Mouse (Mus musculus): ENCODE data around the gene Sema5b. TPM values are rescaled to one million over a fixed set of nuclear protein-coding genes. Genes with fewer than 3 reads are reported as not detected.
A peak's percentile ranks its signal among the peaks of the same experiment; 100 is the strongest.

The Sema5b gene
- polyA plus RNA-seq, 1 experiment from 2014 or later = 2.7 TPM

DNA sequence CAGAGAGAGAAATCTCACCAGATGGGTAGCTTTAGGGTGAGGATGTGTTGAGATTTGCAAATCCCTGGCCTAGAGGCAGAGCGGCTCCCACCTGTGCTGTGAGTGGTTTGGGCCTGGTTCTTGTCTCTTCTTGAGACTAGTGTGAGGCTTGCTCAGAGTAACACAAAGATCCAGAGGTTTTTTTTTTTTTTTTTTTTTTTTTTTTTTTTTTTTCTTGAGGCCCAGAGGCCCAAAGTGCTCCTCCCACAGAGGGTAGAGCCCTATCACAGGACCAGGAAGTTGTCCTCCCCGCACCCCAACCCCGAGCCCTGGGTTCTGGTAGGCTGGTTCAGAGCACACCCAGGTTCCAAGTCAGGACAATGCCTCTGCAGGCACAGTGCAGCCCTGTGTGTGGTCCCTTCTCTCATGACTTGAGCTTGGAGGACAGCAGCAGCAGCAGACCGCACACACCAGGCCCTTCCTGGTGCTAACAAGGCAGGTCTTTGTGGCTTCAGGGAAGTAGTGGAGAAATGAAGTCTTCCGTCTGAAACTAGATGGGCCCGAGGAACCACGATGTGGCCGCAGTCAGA lies 44.3 kb downstream of the Sema5b start:
- Histone ChIP-seq H3K27me3 (ENCODE audit: insufficient read depth, low read length) (0 out of 2 replicates have a peak, but pooled peaks cover 5% of the 10 kb centered on the region), H3K4me3 (ENCODE audit: low read depth, low read length) (no peak overlapping the region), H3K36me3 (ENCODE audit: insufficient read depth) (no peaks in the 10 kb centered on the region), H3K9me3 (ENCODE audit: low read depth, low read length) (no peaks in the 10 kb centered on the region), H3K27ac (ENCODE audit: low read depth) (no peak overlapping the region), H3K4me2 (no peak overlapping the region), H3K9ac (no peak overlapping the region), H3K4me1 (ENCODE audit: insufficient read depth) (peaks cover 9% of the 10 kb centered on the region)
- WGBS = 73% methylated on average over 8 of the region's 8 CpGs
- DNase-seq (no peak), ATAC-seq (ENCODE audit: insufficient read depth) (no peak; the same call in 1 of the 2 replicates)
- no peak for TF ChIP-seq CTCF (IDR thresholded peaks at IDR 0.05; ENCODE audit: low read depth)

DNA sequence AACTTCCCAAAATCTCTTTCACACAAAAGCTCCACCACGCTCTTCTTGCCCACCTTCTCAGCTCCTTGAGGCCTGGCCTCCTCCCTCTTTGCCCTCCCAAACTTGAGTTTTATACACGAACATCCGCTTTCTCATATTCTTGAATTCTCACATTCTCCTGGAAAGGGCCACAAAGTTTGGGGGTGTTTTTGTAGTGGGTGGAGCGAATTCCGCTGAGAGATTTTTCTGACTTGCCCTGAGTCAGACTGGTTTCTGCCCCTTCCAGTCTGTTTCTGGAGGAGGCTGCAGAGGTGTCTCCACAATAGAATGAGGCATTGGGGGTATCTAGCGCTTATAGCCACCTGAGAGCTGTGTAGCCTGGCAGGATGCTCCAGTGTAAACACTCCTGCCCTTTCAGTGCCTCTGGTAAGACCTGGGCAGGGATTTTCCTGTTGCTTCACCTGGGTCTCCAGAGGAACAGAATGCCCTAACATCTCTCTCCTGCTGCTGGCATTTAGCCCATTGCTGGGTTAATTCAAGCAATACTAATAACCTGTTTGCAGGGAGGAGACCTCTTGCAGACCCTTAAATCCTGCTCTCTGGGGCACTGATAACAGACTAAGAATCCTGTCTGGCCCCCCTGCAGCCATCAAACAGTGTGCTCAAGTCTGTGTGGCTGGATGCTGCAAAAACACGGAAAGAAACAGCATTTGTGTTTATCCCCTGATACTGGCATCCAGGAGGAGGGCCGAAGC lies 46.3 kb downstream of the Sema5b start:
- Histone ChIP-seq H3K36me3 (ENCODE audit: insufficient read depth) (no peaks in the 10 kb centered on the region), H3K27ac (ENCODE audit: low read depth) (no peak overlapping the region), H3K9ac (peak overlapping the region; percentile 38; the same call in 1 of the 2 replicates), H3K4me3 (ENCODE audit: low read depth, low read length) (no peak overlapping the region), H3K9me3 (ENCODE audit: low read depth, low read length) (no peaks in the 10 kb centered on the region), H3K27me3 (ENCODE audit: insufficient read depth, low read length) (0 out of 2 replicates have a peak, but pooled peaks cover 5% of the 10 kb centered on the region), H3K4me2 (peak overlapping the region; percentile 56; the same call in 1 of the 2 replicates), H3K4me1 (ENCODE audit: insufficient read depth) (peaks cover 15% of the 10 kb centered on the region)
- DNase-seq = no peak
- WGBS = 58% methylated on average over 8 of the region's 8 CpGs
- TF ChIP-seq CTCF (IDR thresholded peaks at IDR 0.05; ENCODE audit: low read depth) = no peak
- ATAC-seq (ENCODE audit: insufficient read depth) = no peak

DNA sequence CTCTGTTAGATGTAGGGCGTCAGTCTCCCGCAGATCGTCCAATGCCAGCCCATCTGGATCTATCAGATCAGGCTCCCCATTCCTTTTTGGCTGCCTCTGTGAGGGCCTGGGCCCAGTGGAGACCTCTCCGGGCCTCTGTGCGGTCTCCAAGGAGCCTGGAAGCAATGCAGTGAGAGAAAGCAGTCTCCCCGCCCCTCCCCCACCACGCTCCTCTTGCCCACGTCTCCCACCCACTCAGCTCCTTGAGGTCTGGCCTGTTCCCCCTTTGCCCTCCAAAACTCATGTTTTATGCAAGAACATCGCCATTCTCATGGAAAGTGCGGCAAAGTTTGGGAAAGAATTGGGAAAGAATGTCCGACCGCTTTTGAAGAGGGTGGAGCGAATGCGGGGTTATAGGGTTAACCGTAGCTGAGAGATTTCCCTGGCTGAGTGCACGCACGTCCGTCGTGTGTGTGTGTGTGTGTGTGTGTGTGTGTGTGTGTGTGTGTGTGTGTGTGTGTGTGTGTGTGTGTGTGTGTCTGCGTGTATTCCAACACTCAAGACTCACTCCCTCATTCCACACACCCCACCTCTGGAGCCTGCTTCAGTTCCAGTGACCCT lies 47.0 kb downstream of the Sema5b start:
- no peak for ATAC-seq (ENCODE audit: insufficient read depth)
- DNase-seq = peak; percentile 48
- H3K27me3 ChIP-seq (ENCODE audit: insufficient read depth, low read length) = 0 out of 2 replicates have a peak, but pooled peaks cover 5% of the 10 kb centered on the region
- H3K4me2 ChIP-seq = peak overlapping the region; percentile 56
- H3K27ac ChIP-seq (ENCODE audit: low read depth) = no peak overlapping the region
- H3K4me1 ChIP-seq (ENCODE audit: insufficient read depth) = peaks cover 15% of the 10 kb centered on the region
- WGBS = 8% methylated on average over 20 of the region's 20 CpGs
- TF ChIP-seq CTCF (IDR thresholded peaks at IDR 0.05; ENCODE audit: low read depth) = no peak
- H3K9ac ChIP-seq = peak overlapping the region; percentile 38
- no peaks in the 10 kb centered on the region for H3K36me3 ChIP-seq (ENCODE audit: insufficient read depth)
- H3K4me3 ChIP-seq (ENCODE audit: low read depth, low read length) = peak overlapping the region; percentile 16; the same call in 1 of the 2 replicates
- H3K9me3 ChIP-seq (ENCODE audit: low read depth, low read length) = no peaks in the 10 kb centered on the region

DNA sequence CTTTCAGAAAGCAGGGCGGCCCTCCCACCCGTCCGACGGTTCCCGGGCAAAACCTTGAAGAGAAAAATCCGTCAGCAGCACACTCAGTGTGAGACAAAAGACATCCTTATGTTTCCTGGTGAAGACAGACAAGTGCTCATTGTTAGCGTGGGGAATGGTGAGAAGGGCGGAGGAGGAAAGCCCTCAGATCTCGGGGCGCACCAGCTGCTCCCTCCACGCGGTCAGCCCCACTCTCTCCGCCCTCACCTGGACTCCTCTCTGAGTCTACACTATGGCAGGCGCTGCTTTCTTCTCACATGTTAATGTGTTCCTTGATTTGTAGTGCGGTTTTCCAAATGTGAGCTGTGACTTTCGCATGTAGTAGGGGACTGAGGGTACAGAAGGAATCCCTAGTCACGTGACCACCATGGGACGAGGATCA lies 47.8 kb downstream of the Sema5b start:
- peaks cover 15% of the 10 kb centered on the region for H3K4me1 ChIP-seq (ENCODE audit: insufficient read depth)

DNA sequence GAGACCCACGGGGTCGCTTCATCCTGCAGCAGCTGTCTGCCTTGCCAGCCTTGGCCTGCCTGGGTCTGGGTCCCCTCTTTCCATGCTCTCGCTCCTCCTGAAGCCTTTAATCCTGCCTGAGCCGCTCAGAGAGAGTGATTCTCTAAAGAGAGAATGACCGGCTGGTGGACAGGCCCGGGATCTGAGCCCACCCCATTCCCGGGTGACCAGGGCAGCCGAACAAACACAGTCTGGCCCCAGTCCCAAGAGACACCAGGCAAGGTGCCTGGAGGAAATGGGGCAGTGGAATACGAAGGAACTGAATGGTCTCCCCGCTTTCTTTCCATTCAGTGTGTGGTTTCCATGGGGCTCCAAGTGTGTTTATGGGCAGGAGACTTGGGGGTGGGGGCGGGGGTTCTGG lies 50.8 kb downstream of the Sema5b start:
- peaks cover 16% of the 10 kb centered on the region for H3K4me1 ChIP-seq (ENCODE audit: insufficient read depth)
- H3K9ac ChIP-seq = no peak overlapping the region
- DNase-seq = no peak
- no peak for ATAC-seq (ENCODE audit: insufficient read depth)
- TF ChIP-seq CTCF (IDR thresholded peaks at IDR 0.05; ENCODE audit: low read depth) = no peak
- peaks cover 4% of the 10 kb centered on the region; the same call in 1 of the 2 replicates for H3K9me3 ChIP-seq (ENCODE audit: low read depth, low read length)
- H3K4me3 ChIP-seq (ENCODE audit: low read depth, low read length) = no peak overlapping the region
- no peak overlapping the region for H3K27ac ChIP-seq (ENCODE audit: low read depth)
- 14% methylated on average over 11 of the region's 11 CpGs for WGBS
- H3K36me3 ChIP-seq (ENCODE audit: insufficient read depth) = no peaks in the 10 kb centered on the region
- 0 out of 2 replicates have a peak, but pooled peaks cover 5% of the 10 kb centered on the region for H3K27me3 ChIP-seq (ENCODE audit: insufficient read depth, low read length)
- H3K4me2 ChIP-seq = no peak overlapping the region

More for the DNA sequence above, 47.8 kb downstream of the Sema5b start:
- no peak overlapping the region for H3K27ac ChIP-seq (ENCODE audit: low read depth)
- H3K36me3 ChIP-seq (ENCODE audit: insufficient read depth) = no peaks in the 10 kb centered on the region
- H3K9ac ChIP-seq = no peak overlapping the region
- H3K9me3 ChIP-seq (ENCODE audit: low read depth, low read length) = peaks cover 4% of the 10 kb centered on the region; the same call in 1 of the 2 replicates
- H3K4me2 ChIP-seq = peak overlapping the region; percentile 22; the same call in 1 of the 2 replicates
- 27% methylated on average over 18 of the region's 18 CpGs for WGBS
- TF ChIP-seq CTCF (IDR thresholded peaks at IDR 0.05; ENCODE audit: low read depth) = no peak
- H3K27me3 ChIP-seq (ENCODE audit: insufficient read depth, low read length) = 0 out of 2 replicates have a peak, but pooled peaks cover 5% of the 10 kb centered on the region
- H3K4me3 ChIP-seq (ENCODE audit: low read depth, low read length) = no peak overlapping the region
- no peak for ATAC-seq (ENCODE audit: insufficient read depth)
- DNase-seq = peak; percentile 24

DNA sequence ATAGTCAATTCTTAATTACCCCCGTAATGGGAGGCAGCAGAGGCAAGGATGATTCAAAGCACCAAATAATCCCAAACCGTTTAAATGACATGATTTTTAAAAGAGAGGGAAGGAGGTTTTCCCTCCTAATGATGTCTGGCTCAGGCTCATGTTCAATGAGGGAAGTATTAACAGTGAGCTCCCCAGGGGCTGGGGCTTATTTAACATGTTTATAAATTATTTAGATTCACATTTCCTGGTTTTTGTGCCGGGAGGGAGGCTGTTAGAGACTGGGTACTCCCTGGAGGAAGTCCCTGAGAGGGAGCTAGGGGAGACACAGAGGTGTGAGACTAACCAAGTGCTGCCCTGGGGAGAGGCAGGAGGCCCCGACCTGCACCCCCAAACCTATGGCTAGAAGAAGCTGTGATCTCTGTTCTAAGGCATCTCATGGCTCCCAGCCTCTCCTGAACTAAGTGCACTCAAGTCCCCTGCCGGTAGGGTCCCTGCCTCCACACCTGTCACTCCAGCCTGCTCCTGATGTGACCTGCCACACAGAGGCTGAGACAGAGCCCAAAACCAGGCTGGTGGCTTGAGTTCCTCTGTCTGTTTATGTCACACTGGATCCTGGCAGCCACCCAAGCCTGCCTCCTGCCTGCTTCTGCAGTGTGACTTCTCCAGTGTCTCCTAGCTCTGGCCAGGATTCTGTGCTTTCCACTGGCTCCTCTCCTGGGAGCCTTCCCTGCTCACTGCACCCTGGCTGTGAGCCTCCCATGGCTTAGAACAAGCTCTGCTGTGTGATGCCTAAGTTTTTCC lies 51.5 kb downstream of the Sema5b start:
- no peak overlapping the region for H3K4me3 ChIP-seq (ENCODE audit: low read depth, low read length)
- TF ChIP-seq CTCF (IDR thresholded peaks at IDR 0.05; ENCODE audit: low read depth) = peak; percentile 24; the same call in 1 of the 2 replicates
- peak; percentile 90 for DNase-seq
- H3K27ac ChIP-seq (ENCODE audit: low read depth) = no peak overlapping the region
- 0 out of 2 replicates have a peak, but pooled peaks cover 5% of the 10 kb centered on the region for H3K27me3 ChIP-seq (ENCODE audit: insufficient read depth, low read length)
- no peaks in the 10 kb centered on the region for H3K36me3 ChIP-seq (ENCODE audit: insufficient read depth)
- H3K4me2 ChIP-seq = no peak overlapping the region
- H3K9ac ChIP-seq = no peak overlapping the region
- H3K9me3 ChIP-seq (ENCODE audit: low read depth, low read length) = peaks cover 4% of the 10 kb centered on the region; the same call in 1 of the 2 replicates
- peaks cover 21% of the 10 kb centered on the region for H3K4me1 ChIP-seq (ENCODE audit: insufficient read depth)
- ATAC-seq (ENCODE audit: insufficient read depth) = peak; percentile 85
- WGBS = 15% methylated on average over 5 of the region's 5 CpGs
